Mouse (Mus musculus) heart, adult 2 months (tissue): ENCODE data around the gene Gm3012.
"Not testable (repeated sequence)": the region's sequence is repeated elsewhere in the genome, so short reads cannot be mapped to it uniquely, and the experiment has no call there.

Experiments
- CTCF ChIP-seq: fragments of 200-600 bp; IDR thresholded peaks from 2 replicates; pipeline ENCODE4 v1.8.1; 2022; ENCODE audit warnings: antibody characterized with exemption, mild to moderate bottlenecking, moderate library complexity
- EP300 ChIP-seq: fragments of 200-500 bp; IDR thresholded peaks from 2 replicates; pipeline ENCODE4 v1.6.1; 2011; ENCODE audit warnings: low read depth, low read length, control low read depth; ENCODE audit not compliant: insufficient read depth
- POLR2A ChIP-seq: fragments of 200-500 bp; IDR thresholded peaks from 2 replicates; pipeline ENCODE4 v1.6.1; 2011; ENCODE audit warnings: mild to moderate bottlenecking, low read depth, low read length, control low read depth; ENCODE audit not compliant: insufficient read depth

DNA sequence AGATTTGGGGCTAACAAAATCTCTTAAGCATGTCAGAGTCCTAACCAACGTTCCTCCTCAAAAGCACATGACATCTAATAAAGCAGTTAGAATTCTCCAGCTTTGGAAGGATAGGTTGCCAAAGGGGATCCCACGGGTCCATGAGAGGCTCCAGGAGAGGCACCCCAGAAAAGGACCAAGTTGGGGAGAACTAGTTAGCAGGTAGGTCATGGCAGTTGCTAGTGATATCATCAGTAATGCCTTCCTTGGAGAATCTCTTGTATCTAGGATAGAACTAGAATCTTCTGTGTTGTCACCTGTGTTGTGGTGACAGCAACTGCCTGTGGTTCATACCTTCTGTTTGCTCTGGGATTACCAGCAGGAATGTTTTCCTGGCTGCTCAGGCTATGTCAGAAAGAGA lies at the start of gene Gm3012:
- TF ChIP-seq CTCF, POLR2A, EP300: not testable (repeated sequence)
